Mouse (Mus musculus): ENCODE data around the gene Acvr2b.

Acvr2b gene

DNA sequence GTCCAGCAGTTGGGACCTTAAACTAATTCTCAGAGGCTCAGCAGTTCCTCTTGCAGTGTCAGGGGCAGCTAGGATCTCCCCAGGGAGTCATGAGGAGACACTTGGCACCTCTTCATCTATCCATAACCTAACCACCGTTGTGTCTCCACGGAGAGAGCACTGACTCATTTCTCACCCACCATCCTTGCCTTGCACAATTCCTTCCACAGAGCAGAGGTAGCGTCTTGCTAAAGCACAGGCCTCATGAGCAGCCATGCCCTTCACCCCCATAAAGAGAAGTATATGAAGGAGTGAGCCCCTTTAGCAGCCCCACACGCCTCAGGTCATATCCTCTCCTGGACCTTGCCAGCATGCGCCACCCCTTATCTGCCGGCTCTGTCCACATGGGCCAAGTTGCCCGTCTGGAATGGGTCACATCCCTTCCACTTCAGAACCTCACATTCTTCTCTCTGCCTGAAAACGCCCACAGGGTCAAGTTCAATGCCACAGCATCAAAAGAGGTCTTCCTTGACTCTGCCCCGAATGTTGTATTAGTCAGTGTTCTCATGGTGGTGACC, 71.8 kb downstream of the Acvr2b start:
- DNase-seq (ENCODE audit: low read depth) = no peak

DNA sequence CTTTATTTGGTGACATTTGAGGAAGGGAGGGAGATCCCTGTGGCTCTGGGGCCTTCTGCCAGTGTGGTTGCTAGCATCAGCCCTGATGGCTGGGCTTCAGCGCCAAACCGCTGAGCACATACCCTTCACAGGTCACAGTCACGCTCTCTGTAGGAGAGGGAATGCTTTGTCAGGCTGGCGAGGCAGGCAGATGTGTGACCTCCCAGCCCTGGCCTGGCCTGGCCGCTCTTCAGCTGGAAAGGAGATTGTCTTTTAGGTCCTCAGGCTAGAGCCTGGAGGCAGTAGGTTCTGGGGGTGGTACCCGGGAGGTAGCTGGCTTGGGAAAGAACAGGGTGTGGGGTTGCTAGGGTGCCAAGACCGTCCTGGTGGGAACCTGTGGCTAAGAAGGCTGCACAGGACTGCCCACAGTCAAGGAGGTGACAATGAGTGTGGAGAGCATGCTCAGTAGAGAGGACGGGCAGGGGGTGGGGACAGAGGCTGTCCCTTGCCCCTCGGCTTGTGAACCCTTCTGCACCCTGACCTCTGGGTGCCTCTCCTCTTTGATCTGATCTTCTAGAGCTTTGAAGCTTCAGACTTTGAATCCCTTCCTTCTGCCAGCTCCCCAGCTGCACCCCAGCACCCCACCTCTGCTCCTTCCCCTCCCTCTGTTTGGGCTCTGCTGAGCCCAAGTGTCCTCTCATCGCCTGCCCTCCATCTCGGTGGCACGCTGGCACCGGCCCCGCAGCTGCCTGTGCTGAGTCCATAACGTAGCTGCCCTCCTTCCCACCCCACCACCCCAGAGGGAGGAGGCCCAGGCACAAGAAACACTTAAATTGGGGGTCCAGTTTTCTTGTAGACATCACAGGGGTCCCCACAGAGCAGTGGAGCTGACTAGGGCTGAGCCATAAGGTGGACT, 73.0 kb downstream of the Acvr2b start:
- no peak for DNase-seq (ENCODE audit: low read depth)

DNA sequence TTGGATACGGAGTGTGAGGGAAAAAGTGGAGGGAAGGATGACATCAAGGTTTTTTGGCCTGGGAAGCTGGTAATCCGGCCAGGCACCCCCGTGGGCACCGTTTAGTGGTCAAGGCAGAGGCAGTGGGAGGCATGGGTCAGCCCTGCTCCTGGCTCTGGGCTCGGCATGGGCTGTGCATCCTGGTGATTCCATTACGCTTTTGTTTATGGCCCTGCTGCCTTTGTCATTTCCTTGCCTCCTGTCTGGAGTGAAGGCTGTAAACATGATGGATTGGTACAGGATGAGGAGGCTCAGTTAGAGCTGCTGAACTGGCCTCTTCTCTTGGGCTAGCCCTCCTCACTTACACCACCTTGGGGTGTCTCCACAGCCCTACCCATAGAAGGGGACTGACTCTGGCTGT, 75.8 kb downstream of the Acvr2b start:
- DNase-seq (ENCODE audit: low read depth) = no peak

DNA sequence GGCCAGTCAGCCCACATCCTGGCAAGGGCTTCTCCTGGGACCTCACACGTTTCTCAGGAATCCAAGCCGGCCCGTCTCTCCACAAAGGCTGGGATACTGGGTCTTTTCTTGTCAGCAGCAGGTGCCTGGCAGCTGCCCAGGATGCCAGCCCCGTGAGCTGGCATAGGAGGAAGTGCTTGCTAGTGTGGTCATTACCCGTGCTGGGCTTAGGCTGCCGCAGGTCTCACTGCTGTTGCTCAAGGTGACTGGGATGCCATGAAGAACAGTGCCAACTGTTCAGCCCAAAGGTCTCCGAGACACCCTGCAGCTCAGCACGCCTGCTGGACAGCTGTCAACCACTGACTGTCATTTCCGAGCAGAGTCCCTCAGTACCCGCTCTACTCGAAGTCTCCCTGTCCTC, 76.4 kb downstream of the Acvr2b start:
- DNase-seq (ENCODE audit: low read depth) = no peak

DNA sequence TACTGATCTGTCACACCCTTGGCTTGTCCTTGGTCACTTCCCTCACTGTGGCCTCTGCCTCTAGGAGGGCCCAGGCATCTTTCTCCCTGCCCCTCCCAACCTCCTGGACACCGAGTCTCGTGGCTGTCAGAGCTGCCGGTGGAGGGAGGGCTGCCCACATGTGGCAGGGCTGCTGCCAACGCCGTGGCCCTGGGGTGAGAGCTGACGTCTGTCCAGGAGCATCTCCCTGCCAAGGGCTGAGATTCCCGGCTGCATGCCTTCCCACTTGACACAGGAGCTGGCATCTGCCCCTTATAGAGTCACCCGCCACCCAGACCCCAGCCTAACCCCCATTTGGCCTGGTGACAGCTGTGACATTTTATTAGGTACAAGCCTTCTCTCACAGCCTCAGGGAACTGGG, 77.4 kb downstream of the Acvr2b start:
- no peak for DNase-seq (ENCODE audit: low read depth)

DNA sequence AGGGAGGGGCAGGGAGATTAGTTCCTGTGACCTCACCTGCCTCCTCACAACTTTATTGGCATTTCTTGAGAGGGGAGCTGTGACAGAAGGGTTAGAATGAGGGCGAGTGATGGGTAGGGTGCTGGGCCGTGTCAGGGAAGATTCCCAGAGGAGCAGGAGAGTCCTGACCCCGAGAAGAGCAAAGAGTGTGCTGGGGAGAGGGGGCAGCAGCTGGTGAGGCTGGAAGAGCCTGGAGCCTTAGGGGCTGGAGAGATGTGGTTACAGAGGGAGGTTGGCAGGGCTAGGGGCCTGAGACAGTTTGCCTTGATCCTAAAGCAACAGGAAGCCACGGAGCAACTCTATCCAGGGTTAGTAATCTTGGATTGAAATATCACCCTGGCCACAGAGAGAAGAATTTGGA, 79.7 kb downstream of the Acvr2b start:
- no peak for DNase-seq (ENCODE audit: low read depth)

DNA sequence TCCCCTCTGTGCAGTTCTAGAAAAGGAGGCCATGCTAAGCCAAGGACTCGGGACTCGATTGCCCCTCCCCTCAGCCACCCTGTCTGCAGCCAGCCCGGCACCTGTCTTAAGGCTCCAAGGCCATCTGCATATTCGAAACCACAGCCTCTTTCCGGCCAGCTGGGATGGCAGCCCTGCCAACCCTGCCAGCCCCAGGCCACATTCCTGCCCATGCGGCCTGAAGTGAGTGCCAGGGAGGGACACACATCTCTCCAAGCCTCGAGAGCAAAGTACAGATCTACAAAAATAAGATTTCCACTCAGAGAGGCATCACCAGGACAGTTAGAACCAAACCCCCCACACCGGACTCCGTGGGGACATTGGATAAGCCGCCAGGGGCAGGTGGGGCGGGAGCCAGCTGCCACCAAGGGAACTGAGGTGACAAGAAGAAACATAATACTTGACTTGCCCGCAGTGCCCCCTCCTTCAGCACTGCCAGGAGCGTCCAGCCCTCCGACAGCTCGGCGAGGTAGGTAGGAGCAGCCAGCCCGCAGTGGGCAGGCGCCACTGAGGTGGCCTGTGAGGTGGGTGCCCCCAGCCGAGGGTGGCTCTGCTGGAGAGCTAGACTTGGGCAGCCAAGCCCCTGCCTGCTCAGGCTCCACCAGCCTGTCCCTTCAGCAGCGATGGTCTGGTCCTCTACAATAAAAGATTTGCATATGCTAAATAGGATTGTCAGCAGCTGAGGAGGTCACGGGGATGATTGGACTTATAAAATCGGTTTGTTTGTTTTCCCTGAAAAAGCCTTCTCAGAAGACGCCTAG, 81.8 kb downstream of the Acvr2b start:
- DNase-seq (ENCODE audit: low read depth) = no peak

DNA sequence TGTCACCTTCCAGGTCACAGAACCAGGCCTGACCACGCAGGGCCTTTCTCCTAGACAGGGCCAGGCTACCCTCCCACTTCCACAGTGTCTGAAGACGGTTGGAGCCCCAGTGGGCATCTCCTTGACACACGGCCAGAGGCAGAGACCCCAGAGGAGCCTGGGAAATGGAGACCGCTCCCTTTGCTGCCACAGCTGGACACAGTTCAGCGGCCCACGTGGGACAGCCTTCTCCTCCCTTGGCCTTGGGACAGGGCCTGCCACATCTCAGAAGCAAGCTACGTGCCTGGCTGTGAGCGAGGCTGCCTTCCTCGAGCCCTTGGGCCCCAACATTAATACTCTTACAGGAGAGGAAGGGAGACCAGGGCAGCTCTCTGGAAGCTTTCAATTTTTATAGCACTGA, 82.5 kb downstream of the Acvr2b start:
- no peak for DNase-seq (ENCODE audit: low read depth)

Measured in c-Kit-positive CD71-positive TER-119-negative erythroid progenitor cells, embryonic 14.5 days (primary cell).